Mouse (Mus musculus) bone marrow macrophage, adult 2 months (primary cell): ENCODE results near the gene Trpm8. TPM values are rescaled to one million over a fixed set of nuclear protein-coding genes. Genes with fewer than 3 reads are reported as not detected.

Source experiments
- H3K27ac ChIP-seq: 2 replicates; pipeline ENCODE4 v1.5.1; 2012; ENCODE audit warnings: low read depth, low read length; ENCODE audit not compliant: insufficient read depth
- H3K4me1 ChIP-seq: 2 replicates; pipeline ENCODE4 v1.6.1; 2012; ENCODE audit warnings: low read length; ENCODE audit not compliant: control insufficient read depth, insufficient read depth
- H3K4me3 ChIP-seq: 2 replicates; pipeline ENCODE4 v1.5.1; 2012; ENCODE audit warnings: mild to moderate bottlenecking, low read length, moderate library complexity; ENCODE audit not compliant: insufficient read depth
- CTCF ChIP-seq: IDR thresholded peaks from 2 replicates; pipeline ENCODE4 v1.5.1; 2012; ENCODE audit warnings: low read depth, mild to moderate bottlenecking, low read length, moderate library complexity
- POLR2A ChIP-seq: IDR thresholded peaks from 2 replicates; pipeline ENCODE4 v1.6.1; 2012; ENCODE audit warnings: mild to moderate bottlenecking, low read depth, low read length, borderline replicate concordance
- polyA plus RNA-seq: library from polyadenylated mRNA; stranded (reverse); fragments of >200 nt; gene quantifications from 2 replicates; pipeline ENCODE4 v1.2.4, GENCODE M21; 2012; ENCODE audit not compliant: missing spikeins, insufficient read depth, insufficient read length

The Trpm8 gene
- polyA plus RNA-seq, 1 experiment: not detected

DNA sequence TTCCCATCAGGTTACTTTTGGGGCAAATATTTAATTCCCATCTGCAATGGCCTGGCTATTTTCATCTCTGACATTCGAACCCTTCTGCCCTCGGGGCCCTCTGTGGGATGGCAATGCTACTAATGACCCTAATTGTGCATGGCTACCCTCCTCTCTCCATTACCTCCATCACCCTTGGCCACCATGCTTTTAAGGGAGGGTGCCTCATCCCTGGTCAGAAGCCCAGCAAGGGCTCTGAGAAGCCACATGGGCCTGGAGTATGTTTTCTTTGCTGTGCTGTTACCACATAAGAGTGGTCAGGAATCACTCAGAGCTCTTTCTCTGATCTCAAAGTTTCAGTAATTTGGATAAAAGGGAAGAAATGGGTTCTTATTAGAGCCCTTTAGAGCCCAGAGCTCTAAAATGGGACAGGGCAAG, 22.1 kb downstream of the Trpm8 start:
- TF ChIP-seq POLR2A: no peak
- no peak for TF ChIP-seq CTCF
- H3K27ac ChIP-seq: no peak overlapping the region
- no peak overlapping the region for H3K4me3 ChIP-seq
- H3K4me1 ChIP-seq: no peaks in the 10 kb centered on the region

- TF ChIP-seq POLR2A: no peak
- TF ChIP-seq CTCF: no peak
- Histone ChIP-seq H3K4me1 (no peaks in the 10 kb centered on the region), H3K4me3 (no peak overlapping the region)
Measured at GRCm38 (mm10) chr1:88300301-88301050, 23.0 kb downstream of the Trpm8 start.

GRCm38 (mm10) chr1:88301121-88302014, 23.9 kb downstream of the Trpm8 start:
- no peak for TF ChIP-seq POLR2A
- TF ChIP-seq CTCF: no peak
- H3K27ac ChIP-seq: no peak overlapping the region
- H3K4me3 ChIP-seq: no peak overlapping the region
- H3K4me1 ChIP-seq: no peaks in the 10 kb centered on the region

More at GRCm38 (mm10) chr1:88300301-88301050, 23.0 kb downstream of the Trpm8 start:
- H3K27ac ChIP-seq: no peak overlapping the region

DNA sequence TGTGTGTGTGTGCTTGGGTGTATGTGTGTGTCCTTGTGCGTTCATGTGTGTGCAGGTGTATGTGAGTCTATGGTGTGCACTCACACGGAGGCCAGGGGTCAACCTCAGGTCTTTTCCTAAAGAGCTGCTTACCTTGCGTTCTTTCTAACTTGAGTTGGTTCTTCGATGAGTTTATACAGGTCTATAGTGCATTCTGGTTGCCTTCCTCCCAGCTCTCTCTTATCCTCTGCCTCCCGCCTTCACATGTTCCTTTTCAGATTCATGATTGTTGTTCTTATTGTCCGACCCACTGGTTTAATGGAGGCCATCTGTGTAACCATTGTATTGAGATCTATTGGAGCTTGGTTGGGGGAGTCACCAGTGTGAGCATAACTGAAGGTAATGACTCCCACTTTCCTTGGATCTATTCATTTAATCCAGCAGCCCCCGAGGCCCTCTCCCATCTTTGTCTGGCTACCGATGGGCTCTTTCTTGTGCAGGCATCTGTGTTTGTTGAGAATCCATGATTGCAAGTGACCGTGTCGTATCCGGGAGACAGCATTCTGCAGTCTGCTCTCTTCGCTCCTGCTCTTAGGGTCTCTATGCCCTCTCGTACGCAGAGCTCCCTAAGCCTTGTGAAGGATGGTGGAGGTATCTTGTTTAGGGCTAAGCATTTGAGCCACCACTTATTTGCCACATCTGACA, 24.7 kb downstream of the Trpm8 start:
- no peaks in the 10 kb centered on the region for H3K4me1 ChIP-seq
- no peak overlapping the region for H3K4me3 ChIP-seq
- no peak for TF ChIP-seq POLR2A
- no peak for TF ChIP-seq CTCF
- H3K27ac ChIP-seq: no peak overlapping the region

DNA sequence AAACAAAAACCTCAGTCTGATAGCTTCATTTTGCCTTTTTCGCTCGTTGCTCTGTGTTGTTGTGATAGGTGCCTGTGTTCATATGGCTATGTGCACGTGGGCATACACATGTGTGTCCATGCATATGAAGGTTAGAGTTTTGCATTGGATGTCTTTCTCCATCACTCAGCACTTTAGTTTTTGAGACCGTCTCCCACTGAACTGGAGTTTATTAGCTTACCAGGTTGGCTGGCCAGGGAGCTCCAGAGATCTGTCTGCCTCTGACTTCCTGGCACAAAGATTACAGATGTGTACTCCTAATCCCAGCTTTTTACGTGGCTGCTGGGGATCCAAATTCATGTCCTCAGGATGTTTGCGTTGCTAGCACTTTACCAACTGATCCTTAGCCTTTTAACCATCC, 26.3 kb downstream of the Trpm8 start:
- H3K4me3 ChIP-seq: no peak overlapping the region
- TF ChIP-seq CTCF (no peak), POLR2A (no peak)
- H3K27ac ChIP-seq: no peak overlapping the region
- no peaks in the 10 kb centered on the region for H3K4me1 ChIP-seq

DNA sequence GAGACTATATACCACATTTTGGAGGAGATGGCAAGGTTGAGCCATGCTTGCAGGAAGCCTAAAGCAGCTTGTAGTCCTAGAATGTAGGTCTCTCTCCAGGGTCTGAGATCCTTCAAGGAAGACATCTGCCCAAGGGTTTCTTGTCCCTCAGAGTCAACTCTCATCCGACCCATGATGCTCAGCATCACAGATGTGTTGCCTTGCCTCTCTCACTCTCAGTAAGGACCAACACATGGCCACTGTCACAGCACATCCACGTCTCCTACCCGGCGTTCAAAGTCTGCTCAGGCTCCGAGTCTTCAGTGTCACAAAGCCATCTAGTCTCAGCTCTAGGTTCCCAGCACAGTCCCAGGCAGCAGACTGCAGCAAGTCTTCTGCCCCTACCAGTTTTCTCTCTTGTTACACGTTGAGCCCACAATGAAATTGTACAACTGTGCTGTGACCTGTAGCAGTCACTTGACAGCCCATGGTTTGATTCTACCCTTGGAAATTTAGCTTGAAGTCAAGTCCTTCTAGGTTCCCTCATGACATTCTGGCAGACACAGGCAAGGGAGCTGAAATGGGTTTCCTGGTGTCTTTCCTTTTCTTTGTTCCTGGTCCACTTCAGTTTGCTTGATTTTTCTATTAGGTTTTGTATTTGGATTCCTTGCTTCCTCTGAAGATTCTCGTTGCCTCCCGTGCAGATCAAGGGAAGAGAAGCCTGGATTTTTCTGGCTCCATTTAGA, 27.0 kb downstream of the Trpm8 start:
- no peak overlapping the region for H3K27ac ChIP-seq
- no peaks in the 10 kb centered on the region for H3K4me1 ChIP-seq
- H3K4me3 ChIP-seq: no peak overlapping the region
- TF ChIP-seq POLR2A: no peak
- TF ChIP-seq CTCF: no peak

DNA sequence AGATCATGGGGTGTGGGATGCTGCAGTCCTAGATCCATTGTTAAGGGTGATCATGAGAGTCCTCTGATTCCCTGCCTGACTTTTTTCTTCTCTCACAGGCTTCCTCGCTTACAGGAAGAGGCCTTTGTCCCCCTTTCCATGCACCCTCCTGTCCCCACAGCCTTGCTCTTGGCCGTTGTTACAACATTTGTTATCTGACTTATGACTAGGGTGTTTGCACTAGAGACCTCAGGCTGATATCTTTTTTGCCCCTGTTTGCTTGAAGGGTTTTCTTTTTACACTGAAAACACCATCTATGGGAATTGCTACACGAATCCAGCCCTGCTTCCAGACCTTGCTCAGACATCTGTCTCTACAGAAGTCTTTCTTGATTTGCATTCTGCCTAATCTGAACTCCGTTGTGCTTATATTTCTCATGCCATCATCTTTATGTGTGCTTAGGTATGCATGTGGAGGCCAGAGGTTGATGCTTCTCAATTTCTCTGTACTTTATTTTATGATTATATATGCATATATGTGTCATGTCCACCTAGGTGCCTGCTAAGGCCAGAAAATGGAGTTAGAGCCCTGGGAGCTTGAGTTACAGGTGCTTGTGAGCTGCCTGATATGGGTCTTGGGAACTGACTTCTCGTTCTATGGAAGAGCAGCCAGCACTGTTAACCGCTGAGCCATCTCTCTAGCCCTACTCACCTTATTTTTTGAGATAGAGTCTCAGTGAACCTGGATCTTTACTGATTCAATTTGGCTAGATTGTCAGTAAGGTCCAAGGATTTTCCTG, 27.7 kb downstream of the Trpm8 start:
- H3K27ac ChIP-seq: no peak overlapping the region
- TF ChIP-seq POLR2A (no peak), CTCF (no peak)
- no peaks in the 10 kb centered on the region for H3K4me1 ChIP-seq
- H3K4me3 ChIP-seq: no peak overlapping the region

GRCm38 (mm10) chr1:88306543-88306942, 29.1 kb downstream of the Trpm8 start:
- H3K27ac ChIP-seq: no peak overlapping the region
- no peak overlapping the region for H3K4me3 ChIP-seq
- TF ChIP-seq CTCF (no peak), POLR2A (no peak)
- no peaks in the 10 kb centered on the region for H3K4me1 ChIP-seq
